9 mouse cellular contexts compared by ENCODE assay signal in the genomic region with DNA sequence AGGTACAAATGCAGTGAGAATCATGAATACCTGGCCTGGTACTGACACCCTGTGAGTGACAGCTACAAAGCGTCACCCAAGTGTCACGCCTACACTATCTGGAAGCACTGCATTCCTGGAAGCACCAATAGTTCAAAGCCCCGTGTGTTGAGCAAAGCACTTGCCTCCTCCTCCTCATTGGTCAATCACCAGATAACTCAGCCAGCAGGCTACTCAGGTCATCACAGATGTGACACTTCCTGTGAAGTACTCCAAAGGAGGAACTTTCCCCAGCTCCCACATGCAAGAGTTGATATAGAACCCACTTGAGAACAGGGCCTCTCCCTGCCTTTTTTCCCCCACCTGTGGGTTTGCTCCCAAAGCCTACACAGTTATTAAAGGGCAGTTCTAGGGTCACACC. TPM values are rescaled to one million over a fixed set of nuclear protein-coding genes. Genes with fewer than 3 reads are reported as not detected.
DNase-seq lines count a peak whose midpoint lies in the region; ATAC-seq and TF ChIP-seq lines count a peak whose summit lies in the region.
"Had no signal": no experiment of that assay in that cellular context is flagged by ENCODE, and none has a peak within 500 bp of the region (broad histone marks: within the 10 kb centered on the region; RNA-seq: fewer than 3 reads in every experiment).

No protein-coding gene starts in this region.

- peak overlapping the region; percentile 95; the same call in 1 of the 2 replicates for H3K4me3 ChIP-seq in kidney, postnatal 0 days (replicated peaks; ENCODE audit: low read depth, low read length)
- H3K4me3 ChIP-seq in forebrain, embryonic 15.5 days: peak overlapping the region; percentile 69; the same call in 1 of the 2 replicates
- H3K4me3 ChIP-seq in liver, embryonic 13.5 days (replicated peaks): peak overlapping the region; percentile 96
- H3K4me3 ChIP-seq in stomach, embryonic 16.5 days (replicated peaks; ENCODE audit: low read length): peak overlapping the region; percentile 98

- DNase-seq in kidney, postnatal 0 days (ENCODE audit: low spot score): no peak
- no peak for DNase-seq in kidney, adult 9 months
- DNase-seq in liver, embryonic 13.5 days: no peak
- no peak for DNase-seq in adipocyte (ENCODE audit: low spot score)
- no peak for DNase-seq in spleen, postnatal 36 days (ENCODE audit: low spot score in 2 of 2)
- DNase-seq in right cerebral cortex, adult 2 months (ENCODE audit: low spot score in 2 of 2): no peak
- DNase-seq: gastrocnemius, postnatal 25 days had no signal

- H3K4me1 ChIP-seq in kidney, postnatal 0 days (replicated peaks; ENCODE audit: insufficient read depth, low read length): peaks cover 7% of the 10 kb centered on the region; the same call in 1 of the 2 replicates
- peaks cover 28% of the 10 kb centered on the region for H3K4me1 ChIP-seq in forebrain, embryonic 15.5 days
- peaks cover 69% of the 10 kb centered on the region for H3K4me1 ChIP-seq in liver, embryonic 13.5 days (replicated peaks)
- H3K4me1 ChIP-seq in stomach, embryonic 16.5 days (ENCODE audit: control insufficient read depth, insufficient read depth, low read length): peaks cover 18% of the 10 kb centered on the region

- peak overlapping the region; percentile 62 for H3K4me2 ChIP-seq in kidney, postnatal 0 days (ENCODE audit: low read length)
- H3K4me2 ChIP-seq in forebrain, embryonic 15.5 days (replicated peaks): peak overlapping the region; percentile 85; the same call in 1 of the 2 replicates
- H3K4me2 ChIP-seq in liver, embryonic 13.5 days: peak overlapping the region; percentile 93
- H3K4me2 ChIP-seq in stomach, embryonic 16.5 days (ENCODE audit: low read depth, low read length): peak overlapping the region; percentile 89

- TF ChIP-seq CTCF in kidney, postnatal 0 days (IDR thresholded peaks at IDR 0.05; ENCODE audit: low read depth): no peak

- H3K27me3 ChIP-seq in kidney, postnatal 0 days (ENCODE audit: insufficient read depth, low read length): no peaks in the 10 kb centered on the region
- H3K27me3 ChIP-seq in forebrain, embryonic 15.5 days: no peaks in the 10 kb centered on the region
- no peaks in the 10 kb centered on the region for H3K27me3 ChIP-seq in liver, embryonic 13.5 days
- H3K27me3 ChIP-seq in stomach, embryonic 16.5 days (ENCODE audit: control insufficient read depth, insufficient read depth, low read length): no peaks in the 10 kb centered on the region

- no peak for ATAC-seq in kidney, postnatal 0 days (replicated peaks; ENCODE audit: low FRiP score, low read depth)
- no peak for ATAC-seq in forebrain, embryonic 15.5 days (replicated peaks)
- no peak for ATAC-seq in liver, embryonic 13.5 days (ENCODE audit: low read depth)
- ATAC-seq in stomach, embryonic 16.5 days (ENCODE audit: insufficient read depth, low FRiP score): no peak

- no peak overlapping the region for H3K27ac ChIP-seq in kidney, postnatal 0 days
- no peak overlapping the region for H3K27ac ChIP-seq in forebrain, embryonic 15.5 days (replicated peaks)
- peak overlapping the region; percentile 90 for H3K27ac ChIP-seq in liver, embryonic 13.5 days
- H3K27ac ChIP-seq in stomach, embryonic 16.5 days (ENCODE audit: low read length): 0 out of 2 replicates have a peak overlapping the region, but pooled peaks have one; percentile 34

- H3K36me3 ChIP-seq in kidney, postnatal 0 days (ENCODE audit: insufficient read depth, low read length): peaks cover 40% of the 10 kb centered on the region
- H3K36me3 ChIP-seq in forebrain, embryonic 15.5 days: peaks cover 45% of the 10 kb centered on the region
- H3K36me3 ChIP-seq in liver, embryonic 13.5 days: peaks cover 50% of the 10 kb centered on the region
- peaks cover 25% of the 10 kb centered on the region for H3K36me3 ChIP-seq in stomach, embryonic 16.5 days (ENCODE audit: control insufficient read depth, insufficient read depth, low read length)

- peak overlapping the region; percentile 93; the same call in 1 of the 2 replicates for H3K9ac ChIP-seq in kidney, postnatal 0 days (ENCODE audit: low read depth, low read length)
- H3K9ac ChIP-seq in forebrain, embryonic 15.5 days (replicated peaks): no peak overlapping the region; the same call in 1 of the 2 replicates
- peak overlapping the region; percentile 95 for H3K9ac ChIP-seq in liver, embryonic 13.5 days
- peak overlapping the region; percentile 95 for H3K9ac ChIP-seq in stomach, embryonic 16.5 days (ENCODE audit: low read length)

- WGBS in kidney, postnatal 0 days: 63% methylated on average over 3 of the region's 3 CpGs
- WGBS in forebrain, embryonic 15.5 days: 95% methylated on average over 3 of the region's 3 CpGs
- WGBS in liver, embryonic 13.5 days (ENCODE audit: insufficient replicate concordance): 34% methylated on average over 3 of the region's 3 CpGs
- WGBS in stomach, embryonic 16.5 days: 54% methylated on average over 3 of the region's 3 CpGs

- no peaks in the 10 kb centered on the region for H3K9me3 ChIP-seq in kidney, postnatal 0 days (replicated peaks; ENCODE audit: low read length)
- H3K9me3 ChIP-seq in forebrain, embryonic 15.5 days: no peaks in the 10 kb centered on the region
- no peaks in the 10 kb centered on the region for H3K9me3 ChIP-seq in liver, embryonic 13.5 days (replicated peaks)
- H3K9me3 ChIP-seq in stomach, embryonic 16.5 days (replicated peaks; ENCODE audit: control insufficient read depth, low read length): no peaks in the 10 kb centered on the region

RNA-seq across cellular contexts. Expression of gene P4hb, which starts 1.9 kb away (rescaled TPM):
- 635 and 676 TPM in 2 replicates for polyA plus RNA-seq in kidney, postnatal 0 days (2015; fragmentation: Nextera tagmentation; extraction: Ambion mirVana)
- 234 and 239 TPM in 2 replicates for polyA plus RNA-seq in forebrain, embryonic 15.5 days (2015; fragmentation: Nextera tagmentation; extraction: Ambion mirVana)
- polyA plus RNA-seq in liver, embryonic 13.5 days (2015; fragmentation: Nextera tagmentation; extraction: Ambion mirVana): 403 and 453 TPM in 2 replicates
- 1,026 and 1,183 TPM in 2 replicates for polyA plus RNA-seq in stomach, embryonic 16.5 days (2015; fragmentation: Nextera tagmentation; extraction: Ambion mirVana)

RNA-seq across cellular contexts. Expression of gene Arhgdia, which starts 10.3 kb away (rescaled TPM):
- 444 and 506 TPM in 2 replicates for polyA plus RNA-seq in kidney, postnatal 0 days (2015; fragmentation: Nextera tagmentation; extraction: Ambion mirVana)
- polyA plus RNA-seq in forebrain, embryonic 15.5 days (2015; fragmentation: Nextera tagmentation; extraction: Ambion mirVana): 464 TPM in 2 replicates
- polyA plus RNA-seq in liver, embryonic 13.5 days (2015; fragmentation: Nextera tagmentation; extraction: Ambion mirVana): 258 and 276 TPM in 2 replicates
- polyA plus RNA-seq in stomach, embryonic 16.5 days (2015; fragmentation: Nextera tagmentation; extraction: Ambion mirVana): 543 and 584 TPM in 2 replicates

RNA-seq across cellular contexts. Expression of gene Ppp1r27, which starts 20.2 kb away (rescaled TPM):
- 0.30 TPM in 1 of 2 replicates, not detected in the other for polyA plus RNA-seq in kidney, postnatal 0 days (2015; fragmentation: Nextera tagmentation; extraction: Ambion mirVana)
- polyA plus RNA-seq in forebrain, embryonic 15.5 days (2015; fragmentation: Nextera tagmentation; extraction: Ambion mirVana): 0.23 TPM in 1 of 2 replicates, not detected in the other
- polyA plus RNA-seq in liver, embryonic 13.5 days (2015; fragmentation: Nextera tagmentation; extraction: Ambion mirVana): 0.22 TPM in 1 of 2 replicates, not detected in the other
- 2.9 TPM in 1 of 2 replicates, not detected in the other for polyA plus RNA-seq in stomach, embryonic 16.5 days (2015; fragmentation: Nextera tagmentation; extraction: Ambion mirVana)

RNA-seq across cellular contexts. Expression of gene Mcrip1, which starts 21.6 kb away (rescaled TPM):
- 218 and 227 TPM in 2 replicates for polyA plus RNA-seq in kidney, postnatal 0 days (2015; fragmentation: Nextera tagmentation; extraction: Ambion mirVana)
- polyA plus RNA-seq in forebrain, embryonic 15.5 days (2015; fragmentation: Nextera tagmentation; extraction: Ambion mirVana): 242 and 245 TPM in 2 replicates
- 45.7 and 46.9 TPM in 2 replicates for polyA plus RNA-seq in liver, embryonic 13.5 days (2015; fragmentation: Nextera tagmentation; extraction: Ambion mirVana)
- polyA plus RNA-seq in stomach, embryonic 16.5 days (2015; fragmentation: Nextera tagmentation; extraction: Ambion mirVana): 152 and 171 TPM in 2 replicates

RNA-seq across cellular contexts. Expression of gene Alyref, which starts 27.0 kb away (rescaled TPM):
- 341 and 361 TPM in 2 replicates for polyA plus RNA-seq in kidney, postnatal 0 days (2015; fragmentation: Nextera tagmentation; extraction: Ambion mirVana)
- polyA plus RNA-seq in forebrain, embryonic 15.5 days (2015; fragmentation: Nextera tagmentation; extraction: Ambion mirVana): 372 and 388 TPM in 2 replicates
- 379 and 416 TPM in 2 replicates for polyA plus RNA-seq in liver, embryonic 13.5 days (2015; fragmentation: Nextera tagmentation; extraction: Ambion mirVana)
- polyA plus RNA-seq in stomach, embryonic 16.5 days (2015; fragmentation: Nextera tagmentation; extraction: Ambion mirVana): 37.0 and 55.5 TPM in 2 replicates

Comparison
In these comparisons a context has a peak if more than half of its experiments do, and no peak if none do; other contexts are left out.
1. H3K27ac ChIP-seq: peak in liver, embryonic 13.5 days (single experiment) and stomach, embryonic 16.5 days (single experiment); none in kidney, postnatal 0 days (single experiment) and forebrain, embryonic 15.5 days (single experiment).
2. Peak in every context shown above with its lines, with median percentiles within 50 percentile points of each other: H3K4me2 ChIP-seq and H3K4me3 ChIP-seq.